Mouse (Mus musculus): ENCODE measurements around the gene Klf12. TPM values are rescaled to one million over a fixed set of nuclear protein-coding genes. Genes with fewer than 3 reads are reported as not detected.

The Klf12 gene
- total RNA-seq, 2 experiments from 2014 or later = 15.3 to 19.9 TPM

DNA sequence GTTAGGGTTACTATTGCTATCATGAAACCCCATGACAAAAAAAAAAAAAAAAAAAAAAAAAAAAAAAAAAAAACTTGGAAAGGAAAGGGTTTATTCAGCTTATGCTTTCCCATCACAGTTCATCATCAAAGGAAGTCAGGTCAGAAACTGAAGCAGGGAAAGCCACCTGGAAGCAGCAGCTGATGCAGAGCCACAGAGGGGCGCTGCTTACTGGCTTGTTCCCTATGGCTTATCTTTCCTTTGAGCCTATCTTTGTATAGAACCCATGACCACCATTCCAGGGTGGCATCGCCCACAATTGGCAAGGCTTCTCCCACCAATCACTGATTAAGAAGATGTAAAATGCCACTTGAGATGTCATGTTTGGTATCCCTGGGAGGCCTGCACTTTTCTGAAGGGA lies 119.4 kb downstream of the Klf12 start:
- DNase-seq = no peak
- intact Hi-C loops (cut with DNase I) = no loop called here

- no peak for DNase-seq
- intact Hi-C loops (cut with DNase I) = no loop called here
Measured at GRCm38 (mm10) chr14:100156639-100157038, 127.8 kb downstream of the Klf12 start.

DNA sequence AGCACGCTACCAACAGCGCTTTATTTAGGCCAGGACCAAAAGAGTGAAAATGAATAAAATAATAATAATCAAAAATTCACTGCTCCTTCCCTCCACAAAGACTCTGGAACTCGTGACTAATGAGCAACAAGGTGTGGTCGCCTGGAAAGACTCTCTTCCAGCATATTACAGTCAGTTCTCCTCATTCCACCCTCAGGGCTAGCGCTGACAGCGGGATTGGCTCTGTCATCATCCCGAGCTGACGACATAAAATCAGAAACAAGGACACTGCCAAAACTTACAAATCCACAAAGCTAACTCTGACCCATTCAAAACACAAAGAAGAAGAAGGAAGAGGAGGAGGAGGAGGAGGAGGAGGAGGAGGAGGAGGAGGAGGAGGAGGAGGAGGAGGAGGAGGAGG lies 136.8 kb downstream of the Klf12 start:
- no peak for DNase-seq
- intact Hi-C loops (cut with DNase I) = no loop called here

DNA sequence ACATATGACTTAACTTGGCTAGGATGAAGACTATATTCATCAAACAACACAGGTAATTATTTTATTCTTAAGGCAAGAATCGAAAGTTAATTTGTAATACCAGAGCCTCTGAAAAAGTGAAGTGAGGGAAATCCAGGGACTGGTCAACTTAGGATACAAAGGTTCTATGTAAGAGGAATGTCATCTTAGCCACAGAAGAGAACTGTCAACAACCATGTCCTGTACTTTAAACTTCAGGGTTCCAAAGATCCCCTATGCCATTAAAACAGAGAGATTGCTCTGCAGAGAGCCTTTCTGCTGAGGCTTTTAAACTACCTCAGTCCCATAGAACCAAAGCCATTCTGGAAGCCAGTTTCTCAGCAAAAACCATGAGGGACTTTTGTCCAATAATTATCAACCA lies 144.1 kb downstream of the Klf12 start:
- no peak for DNase-seq
- intact Hi-C loops (cut with DNase I) = no loop called here

GRCm38 (mm10) chr14:100134304-100134703 lies 150.2 kb downstream of the Klf12 start:
- intact Hi-C loops (cut with DNase I) = no loop called here
- no peak for DNase-seq

DNA sequence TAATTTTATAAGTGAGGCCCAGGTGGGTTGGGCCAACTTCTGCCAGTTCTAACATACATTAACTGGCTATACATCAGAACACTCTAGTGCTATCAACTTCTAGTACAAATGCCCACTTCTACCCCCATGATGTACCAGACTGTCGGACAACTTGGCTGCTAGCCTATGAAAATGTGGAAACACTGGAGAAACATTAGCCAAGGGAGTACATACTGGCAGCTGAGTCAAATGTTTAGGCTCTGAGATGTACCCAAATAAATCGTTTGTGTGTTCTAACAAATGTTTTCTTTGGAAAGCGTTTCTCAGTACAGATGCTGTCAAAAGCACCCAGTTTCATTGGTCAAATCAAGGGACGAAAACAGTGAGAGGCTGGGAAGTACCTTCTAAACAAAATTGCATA lies 152.0 kb downstream of the Klf12 start:
- intact Hi-C loops (cut with DNase I) = no loop called here
- DNase-seq = no peak

GRCm38 (mm10) chr14:100126126-100126525 lies 158.4 kb downstream of the Klf12 start:
- DNase-seq = no peak
- intact Hi-C loops (cut with DNase I) = no loop called here

- DNase-seq = no peak
- intact Hi-C loops (cut with DNase I) = no loop called here
Measured at GRCm38 (mm10) chr14:100121075-100121474, 163.4 kb downstream of the Klf12 start.

GRCm38 (mm10) chr14:100119866-100120265 lies 164.6 kb downstream of the Klf12 start:
- intact Hi-C loops (cut with DNase I) = no loop called here
- no peak for DNase-seq

- intact Hi-C loops (cut with DNase I) = no loop called here
- DNase-seq = no peak
Measured at GRCm38 (mm10) chr14:100113419-100113818, 171.1 kb downstream of the Klf12 start.

DNA sequence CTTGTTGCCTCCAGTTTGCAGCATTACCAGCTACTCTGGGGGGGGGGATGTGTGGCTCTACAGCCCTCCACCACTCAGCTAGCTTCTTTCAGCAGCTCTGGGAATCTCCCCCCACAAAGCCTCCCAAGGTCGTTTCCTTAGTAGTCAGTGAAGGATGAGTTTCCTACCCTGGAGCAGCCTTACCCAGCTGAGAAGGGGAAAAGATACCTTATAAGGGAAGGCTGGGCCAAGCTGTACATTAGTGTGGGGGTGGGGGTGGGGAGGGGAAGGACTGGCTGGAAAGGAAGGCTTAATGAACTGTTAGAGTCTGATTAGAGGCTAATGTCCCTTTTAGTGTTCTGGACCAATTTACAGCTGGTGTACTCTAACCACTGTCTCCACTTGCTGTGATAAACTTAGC lies 172.7 kb downstream of the Klf12 start:
- intact Hi-C loops (cut with DNase I) = no loop called here
- DNase-seq = no peak

- intact Hi-C loops (cut with DNase I) = no loop called here
- DNase-seq = no peak
Measured at GRCm38 (mm10) chr14:100109563-100109962, 174.9 kb downstream of the Klf12 start.

GRCm38 (mm10) chr14:100105570-100105969 lies 178.9 kb downstream of the Klf12 start:
- intact Hi-C loops (cut with DNase I) = no loop called here
- DNase-seq = no peak

DNA sequence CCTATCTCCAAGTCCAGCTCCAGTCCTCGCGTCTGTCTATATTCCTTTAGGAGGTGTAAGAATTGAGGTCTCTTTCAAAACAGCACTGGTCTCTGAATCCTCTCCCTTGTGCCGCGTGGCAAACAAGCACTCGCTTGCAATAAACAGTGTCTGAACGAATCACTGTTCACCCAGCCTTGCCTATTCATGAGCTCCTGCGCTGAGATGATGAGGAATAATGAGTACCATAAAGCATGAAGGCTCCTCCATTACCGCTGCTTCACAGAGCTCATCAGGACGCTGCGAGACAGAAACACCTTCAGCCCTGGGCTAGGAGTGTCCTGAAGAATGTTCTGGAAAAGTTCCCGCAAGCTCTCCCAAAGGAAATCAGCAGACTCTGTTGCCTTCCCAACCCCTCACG lies 179.7 kb downstream of the Klf12 start:
- DNase-seq = no peak
- intact Hi-C loops (cut with DNase I) = no loop called here

DNA sequence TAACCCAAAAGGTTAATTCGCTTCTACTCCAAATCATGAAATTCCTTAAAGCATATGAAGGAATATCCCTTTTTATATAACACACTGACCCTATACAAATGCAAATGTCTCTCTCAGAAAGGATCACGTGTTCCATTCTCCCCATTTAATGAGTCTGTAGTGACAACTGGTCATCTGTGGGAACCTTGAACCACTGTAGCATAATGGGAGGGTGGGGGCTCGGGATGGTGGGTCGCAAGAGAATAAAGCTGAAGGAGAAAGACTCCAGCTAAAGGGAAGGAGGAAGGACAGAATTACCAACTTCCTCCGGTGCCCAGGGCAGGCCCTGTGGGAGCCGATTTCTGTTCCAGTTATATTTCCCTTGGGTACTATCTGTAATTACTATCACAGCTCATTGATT lies 180.7 kb downstream of the Klf12 start:
- no peak for DNase-seq
- intact Hi-C loops (cut with DNase I) = no loop called here

DNA sequence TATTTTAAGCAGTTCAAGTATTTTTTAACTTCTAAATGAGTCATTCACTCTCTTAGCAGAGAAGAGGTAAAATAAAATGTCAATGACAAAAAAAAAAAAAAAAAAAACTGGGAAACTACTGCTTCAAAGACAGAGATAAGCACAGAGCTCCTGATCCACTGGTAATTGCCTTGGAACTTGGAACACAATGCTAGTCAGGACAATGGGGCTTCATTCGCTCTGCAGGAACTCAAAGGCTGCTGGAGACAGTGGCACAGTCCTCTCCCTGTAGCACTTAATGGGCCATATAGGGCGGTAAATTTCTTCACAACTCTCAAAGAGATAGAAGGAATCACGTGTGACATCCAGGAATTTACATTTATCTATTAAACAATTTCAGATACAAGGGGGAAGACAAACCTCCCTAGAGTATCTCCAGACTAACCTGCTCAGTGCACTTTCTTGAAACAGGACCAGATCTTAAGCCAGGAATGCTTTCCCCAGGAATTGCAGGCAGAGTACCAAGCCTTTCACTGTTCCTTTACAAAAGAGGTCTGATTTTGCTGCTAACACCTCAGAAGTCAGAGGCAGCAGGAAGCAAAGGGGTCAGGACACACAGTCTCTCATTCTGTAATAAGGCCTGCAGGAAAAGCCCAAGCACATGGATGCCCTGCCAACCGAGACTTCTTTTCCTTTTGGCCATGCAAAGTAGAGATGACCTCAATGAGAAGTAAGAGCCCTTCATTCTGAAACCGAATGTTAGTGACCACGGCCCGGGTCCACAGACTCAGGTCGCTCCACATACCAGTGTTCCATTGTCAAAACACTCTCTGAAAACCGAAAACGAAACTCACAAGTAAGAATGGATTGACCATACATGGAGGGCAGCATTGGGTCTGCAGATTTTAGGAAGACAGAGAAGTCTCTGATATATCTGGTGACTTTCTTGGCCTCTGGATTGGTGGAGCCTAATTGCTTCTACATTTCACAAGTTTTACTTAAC lies 187.0 kb downstream of the Klf12 start:
- no peak for DNase-seq
- intact Hi-C loops (cut with DNase I) = no loop called here

DNA sequence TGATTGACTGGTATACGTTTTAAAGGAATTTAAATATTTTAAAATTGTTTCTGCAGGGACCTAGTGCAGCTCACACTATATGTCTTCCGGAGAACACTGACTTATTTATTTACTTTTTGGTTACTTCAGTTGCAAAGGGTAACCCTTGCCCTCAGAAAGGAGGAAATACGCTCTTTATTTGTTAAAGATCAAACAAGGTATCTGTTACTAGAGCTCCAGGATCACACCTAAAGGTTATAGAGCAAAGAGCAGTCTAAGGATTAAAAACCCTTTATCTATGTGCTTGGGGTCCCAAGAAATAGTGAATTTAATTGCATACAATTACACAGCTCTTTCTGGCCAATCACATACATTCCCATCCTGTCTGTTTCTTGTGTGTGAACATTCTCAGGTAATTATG lies 188.7 kb downstream of the Klf12 start:
- DNase-seq = no peak
- intact Hi-C loops (cut with DNase I) = no loop called here

DNA sequence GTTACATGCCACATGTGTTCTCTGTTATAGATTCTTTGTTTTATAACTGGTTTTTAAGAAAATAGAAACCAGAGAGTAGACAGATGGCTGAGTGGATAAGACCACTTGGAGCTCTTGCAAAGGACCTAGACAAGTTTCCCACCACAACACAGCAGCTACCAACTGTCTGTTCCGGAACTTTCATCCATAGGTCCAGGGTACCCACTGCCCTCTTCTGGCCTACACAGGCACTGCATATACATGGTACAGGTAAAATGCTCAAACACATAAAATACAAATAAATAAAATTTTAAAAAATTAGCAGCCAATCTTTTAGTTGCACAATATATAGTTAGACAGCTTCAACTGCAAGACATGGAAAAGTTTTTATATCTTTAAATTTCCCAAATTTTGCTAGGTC lies 194.0 kb downstream of the Klf12 start:
- no peak for DNase-seq
- intact Hi-C loops (cut with DNase I) = no loop called here

GRCm38 (mm10) chr14:100079620-100080019 lies 204.9 kb downstream of the Klf12 start:
- DNase-seq = no peak
- intact Hi-C loops (cut with DNase I) = no loop called here

GRCm38 (mm10) chr14:100072431-100073195 lies 211.9 kb downstream of the Klf12 start:
- DNase-seq = no peak
- intact Hi-C loops (cut with DNase I) = no loop called here

GRCm38 (mm10) chr14:100069543-100070090 lies 214.9 kb downstream of the Klf12 start:
- intact Hi-C loops (cut with DNase I) = no loop called here
- DNase-seq = no peak
